Mouse (Mus musculus): ENCODE data around the gene Plekhg3. TPM values are rescaled to one million over a fixed set of nuclear protein-coding genes. Genes with fewer than 3 reads are reported as not detected.

Gene Plekhg3
- polyA plus RNA-seq, 1 experiment from 2014 or later, result 6.5 TPM

Small RNA genes within 50 kb of the gene (microRNA-seq; reads per million reads assigned to microRNA genes)
- 0.55 reads per million for gene Mir5135

Other genes with a start within 250 kb of the Plekhg3 start
- 1.1 and 1.5 TPM in 2 replicates for gene Akap5, start 206.0 kb upstream of the Plekhg3 start, polyA plus RNA-seq (2015; fragmentation: Nextera tagmentation; extraction: Ambion mirVana)
- gene Zbtb25, start 161.3 kb upstream of the Plekhg3 start, polyA plus RNA-seq (2015; fragmentation: Nextera tagmentation; extraction: Ambion mirVana), result 20.1 and 22.3 TPM in 2 replicates
- 11.3 and 11.6 TPM in 2 replicates for gene Zbtb1, start 160.6 kb upstream of the Plekhg3 start, polyA plus RNA-seq (2015; fragmentation: Nextera tagmentation; extraction: Ambion mirVana)
- 5.8 and 8.9 TPM in 2 replicates for gene Hspa2, start 126.7 kb upstream of the Plekhg3 start, polyA plus RNA-seq (2015; fragmentation: Nextera tagmentation; extraction: Ambion mirVana)
- 3.9 and 4.8 TPM in 2 replicates for gene Ppp1r36, start 113.4 kb upstream of the Plekhg3 start, polyA plus RNA-seq (2015; fragmentation: Nextera tagmentation; extraction: Ambion mirVana)
- 0.35 and 1.2 TPM in 2 replicates for gene Sptb, start 179.7 kb downstream of the Plekhg3 start, polyA plus RNA-seq (2015; fragmentation: Nextera tagmentation; extraction: Ambion mirVana)
- 90.1 and 96.4 TPM in 2 replicates for gene Churc1, start 234.6 kb downstream of the Plekhg3 start, polyA plus RNA-seq (2015; fragmentation: Nextera tagmentation; extraction: Ambion mirVana)
- gene Fntb, start 234.7 kb downstream of the Plekhg3 start, polyA plus RNA-seq (2015; fragmentation: Nextera tagmentation; extraction: Ambion mirVana), result 41.5 and 41.8 TPM in 2 replicates

Measured in embryonic facial prominence, embryonic 13.5 days (tissue).